In the genomic region with DNA sequence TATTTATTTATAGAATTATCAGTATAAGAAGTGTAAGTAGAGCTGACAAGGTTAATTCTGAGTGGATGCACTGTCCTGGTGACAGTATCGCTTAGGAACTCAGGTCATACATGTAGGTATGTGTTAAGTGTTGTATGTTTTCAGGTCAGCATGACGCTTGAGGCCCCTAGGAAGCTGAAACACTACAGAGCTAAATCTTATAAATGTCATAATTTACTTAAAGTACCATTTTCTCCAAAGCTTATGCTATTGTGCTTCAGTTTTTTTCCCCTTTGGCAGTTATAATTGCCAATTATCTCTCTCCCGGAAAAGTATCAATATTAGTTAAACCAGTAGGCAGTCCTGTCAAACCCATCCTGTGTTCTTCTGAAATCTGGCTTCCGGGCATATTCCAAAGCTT, we compare ENCODE assay signal across 23 mouse cellular contexts.
"Had no signal": no experiment of that assay in that cellular context is flagged by ENCODE, and none has a peak within 500 bp of the region (broad histone marks: within the 10 kb centered on the region; RNA-seq: fewer than 3 reads in every experiment).

No protein-coding gene starts in this region.

- H3K4me3 ChIP-seq: heart, adult 2 months; heart, embryonic 12.5 days; hindbrain, embryonic 13.5 days; intestine, embryonic 15.5 days; layer of hippocampus, adult 2 months; left cerebral cortex, adult 2 months; limb, embryonic 13.5 days; limb, embryonic 15.5 days had no signal

- H3K9me3 ChIP-seq: heart, embryonic 12.5 days; hindbrain, embryonic 13.5 days; intestine, embryonic 15.5 days; limb, embryonic 13.5 days; limb, embryonic 15.5 days had no signal

- H3K4me2 ChIP-seq: heart, embryonic 12.5 days; hindbrain, embryonic 13.5 days; intestine, embryonic 15.5 days; limb, embryonic 13.5 days; limb, embryonic 15.5 days had no signal

- H3K27ac ChIP-seq: heart, adult 2 months; hindbrain, embryonic 13.5 days; intestine, embryonic 15.5 days; layer of hippocampus, adult 2 months; left cerebral cortex, adult 2 months; limb, embryonic 13.5 days; limb, embryonic 15.5 days had no signal

- ATAC-seq: forebrain, postnatal 0 days; hindbrain, embryonic 16.5 days; inflammation-experienced regulatory T-cells, adult 6 months; intestine, postnatal 0 days had no signal

- H3K36me3 ChIP-seq: heart, embryonic 12.5 days; hindbrain, embryonic 13.5 days; intestine, embryonic 15.5 days; limb, embryonic 13.5 days; limb, embryonic 15.5 days had no signal

- H3K9ac ChIP-seq: forebrain, postnatal 0 days; heart, embryonic 12.5 days; hindbrain, embryonic 13.5 days; intestine, embryonic 15.5 days; limb, embryonic 13.5 days; limb, embryonic 15.5 days had no signal

- H3K4me1 ChIP-seq: intestine, embryonic 15.5 days had no signal

- DNase-seq: forebrain, postnatal 0 days; gastrocnemius, postnatal 14 days; gastrocnemius, postnatal 36 days; heart, adult 11 months; heart, adult 2 months; heart, postnatal 10 days; heart, postnatal 4 days; kidney, adult 18-20 months; kidney, adult 8-10 months; kidney, postnatal 10 days; kidney, postnatal 25 days; kidney, postnatal 4 days; left cerebral cortex, postnatal 4 days had no signal

- H3K27me3 ChIP-seq: heart, embryonic 12.5 days; hindbrain, embryonic 13.5 days; intestine, embryonic 15.5 days; limb, embryonic 13.5 days; limb, embryonic 15.5 days had no signal
